Mouse (Mus musculus) limb, embryonic 14.5 days (tissue): Measurements from ENCODE around the gene Lhx6. TPM values are rescaled to one million over a fixed set of nuclear protein-coding genes. Genes with fewer than 3 reads are reported as not detected.
"Not testable (repeated sequence)": the region's sequence is repeated elsewhere in the genome, so short reads cannot be mapped to it uniquely, and the experiment has no call there.

Source experiments
- ATAC-seq: fragments of 200-750 bp; cut with Nextera tagmentation; 2 replicates; pipeline ENCODE4 v1.8.0; 2017; ENCODE audit warnings: low read depth, moderate number of reproducible peaks, moderate TSS enrichment; ENCODE audit not compliant: low FRiP score
- DNase-seq: peaks from one replicate; pipeline ENCODE4 v3.0.0-alpha.2; 2015; ENCODE audit warnings: low spot score
- H3K27ac ChIP-seq: fragments of 300-500 bp; sonication (generic); replicated peaks from 2 replicates; pipeline ENCODE4 v1.5.1; 2014; ENCODE audit warnings: low read depth, mild to moderate bottlenecking, low read length, moderate library complexity, mixed read lengths
- H3K27me3 ChIP-seq: fragments of 300-500 bp; sonication (generic); 2 replicates; pipeline ENCODE4 v1.6.1; 2014; ENCODE audit warnings: low read length, mixed read lengths; ENCODE audit not compliant: control insufficient read depth, insufficient read depth
- H3K36me3 ChIP-seq: fragments of 300-500 bp; sonication (generic); 2 replicates; pipeline ENCODE4 v1.6.1; 2014; ENCODE audit warnings: mild to moderate bottlenecking, low read length, moderate library complexity, mixed read lengths; ENCODE audit not compliant: control insufficient read depth, insufficient read depth
- H3K4me1 ChIP-seq: fragments of 300-500 bp; sonication (generic); 2 replicates; pipeline ENCODE4 v1.6.1; 2014; ENCODE audit warnings: antibody characterized with exemption, low read length, mixed read lengths; ENCODE audit not compliant: control insufficient read depth, insufficient read depth
- H3K4me2 ChIP-seq: fragments of 300-500 bp; sonication (generic); replicated peaks from 2 replicates; pipeline ENCODE4 v1.6.1; 2014; ENCODE audit warnings: low read depth, mild to moderate bottlenecking, low read length, moderate library complexity; ENCODE audit not compliant: severe bottlenecking
- H3K4me3 ChIP-seq: fragments of 300-500 bp; sonication (generic); replicated peaks from 2 replicates; pipeline ENCODE4 v1.5.1; 2014; ENCODE audit warnings: low read length
- H3K9ac ChIP-seq: fragments of 300-500 bp; sonication (generic); 2 replicates; pipeline ENCODE4 v1.6.1; 2014; ENCODE audit warnings: mild to moderate bottlenecking, low read depth, low read length, moderate library complexity; ENCODE audit not compliant: severe bottlenecking
- H3K9me3 ChIP-seq: fragments of 300-500 bp; sonication (generic); 2 replicates; pipeline ENCODE4 v1.6.1; 2016; ENCODE audit warnings: low read length; ENCODE audit not compliant: control insufficient read depth
- POLR2A ChIP-seq: fragments of 200-500 bp; IDR thresholded peaks from 2 replicates; pipeline ENCODE4 v1.8.0; 2012; ENCODE audit warnings: inconsistent platforms, mild to moderate bottlenecking, moderate library complexity, borderline replicate concordance; ENCODE audit not compliant: insufficient read depth, insufficient read length; ENCODE audit errors: extremely low read depth
- WGBS: fragments of 180-500 bp; shearing (Covaris S2); extraction: QIAGEN DNeasy Blood & Tissue Kit; methylation state at CpG from one replicate; pipeline ENCODE4 v1.1.7; 2014; 5-methylcytosine and 5-hydroxymethylcytosine counted together
- polyA plus RNA-seq, 2 experiments: library from polyadenylated mRNA; depleted of rRNA in 1 of 2; stranded (reverse) in 1 of 2; unstranded in 1 of 2; fragments of >200 nt; fragmentation: Nextera tagmentation in 1 of 2; extraction: Ambion mirVana in 1 of 2; gene quantifications; 2 replicates each; pipeline versions ENCODE4 v1.2.1 to v1.2.3; 2012 to 2014

Gene Lhx6
- polyA plus RNA-seq (2012; rRNA removed) (2.0 and 2.2 TPM in 2 replicates), polyA plus RNA-seq (2014; fragmentation: Nextera tagmentation; extraction: Ambion mirVana) (1.2 and 1.3 TPM in 2 replicates)

GRCm38 (mm10) chr2:36104956-36105741 is at the start of gene Lhx6:
Gene Lhx6 (minus strand): TSS chr2:36105408.
- H3K27me3 ChIP-seq = peaks cover 97% of the 10 kb centered on the region
- H3K9ac ChIP-seq = peak within 1 kb of the TSS; percentile 48
- peak within 1 kb of the TSS; percentile 45 for H3K4me3 ChIP-seq
- no peaks in the 10 kb centered on the region for H3K9me3 ChIP-seq
- H3K27ac ChIP-seq = no peak within 1 kb of the TSS
- no peaks in the 10 kb centered on the region for H3K36me3 ChIP-seq
- no peak for TF ChIP-seq POLR2A
- peaks cover 30% of the 10 kb centered on the region for H3K4me1 ChIP-seq
- under 1% methylated on average over 49 of the region's 58 CpGs for WGBS
- H3K4me2 ChIP-seq = peak within 1 kb of the TSS; percentile 85
- no peak for DNase-seq
- 0 out of 2 replicates have a peak, but pooled peaks have one; percentile 32 for ATAC-seq

GRCm38 (mm10) chr2:36152401-36152800 is 47.2 kb upstream of the Lhx6 start:
- not testable (repeated sequence) for H3K27ac ChIP-seq, H3K4me1 ChIP-seq, ATAC-seq, H3K4me2 ChIP-seq, H3K4me3 ChIP-seq, H3K27me3 ChIP-seq, H3K9ac ChIP-seq, DNase-seq, H3K9me3 ChIP-seq
- peaks cover 33% of the 10 kb centered on the region for H3K36me3 ChIP-seq
- WGBS = 85% methylated on average over 3 of the region's 4 CpGs

DNA sequence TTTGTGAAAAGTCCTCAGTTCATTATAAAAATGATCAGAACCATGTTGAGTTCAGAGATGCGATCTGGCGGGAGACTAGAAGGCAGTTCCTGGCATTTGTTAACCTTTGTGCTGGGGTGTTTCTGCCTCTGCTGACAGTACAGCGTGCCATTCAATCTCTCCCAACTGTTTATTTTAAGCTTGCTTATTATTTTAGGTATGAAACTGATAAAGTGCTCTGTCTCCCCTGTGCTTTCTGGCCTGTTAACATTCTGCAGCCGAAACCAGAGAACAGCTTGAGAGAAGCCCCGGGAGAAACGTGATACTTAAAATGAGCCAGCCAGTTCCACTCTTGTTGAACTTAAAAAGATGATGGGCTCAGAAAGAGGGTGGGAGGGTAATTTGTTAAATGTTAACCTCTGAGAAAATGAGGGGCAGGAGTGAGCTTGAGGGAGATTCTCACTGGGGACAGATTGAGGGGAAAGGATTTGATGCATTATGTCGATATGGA is 43.7 kb upstream of the Lhx6 start:
- no peak for TF ChIP-seq POLR2A
- Histone ChIP-seq H3K27ac (no peak overlapping the region), H3K9ac (no peak overlapping the region), H3K9me3 (no peaks in the 10 kb centered on the region), H3K4me3 (no peak overlapping the region), H3K4me2 (no peak overlapping the region), H3K4me1 (no peaks in the 10 kb centered on the region), H3K27me3 (no peaks in the 10 kb centered on the region), H3K36me3 (peaks cover 18% of the 10 kb centered on the region)
- 67% methylated on average over 7 of the region's 7 CpGs for WGBS
- ATAC-seq (no peak), DNase-seq (no peak)

GRCm38 (mm10) chr2:36139096-36139495 is 33.9 kb upstream of the Lhx6 start:
- no peak for ATAC-seq
- no peaks in the 10 kb centered on the region for H3K27me3 ChIP-seq
- TF ChIP-seq POLR2A = no peak

GRCm38 (mm10) chr2:36136300-36136941 is 31.2 kb upstream of the Lhx6 start, which contains the start of the genes Mrrf and Rbm18:
Gene Mrrf (plus strand): TSS chr2:36136389.
Gene Rbm18 (minus strand): TSS chr2:36136773.
- ATAC-seq (peak; percentile 98), DNase-seq (peak; percentile 92)
- peak within 1 kb of the TSS; percentile 70 for H3K4me2 ChIP-seq
- no peaks in the 10 kb centered on the region for H3K27me3 ChIP-seq
- peak within 1 kb of the TSS; percentile 85 for H3K9ac ChIP-seq
- H3K4me3 ChIP-seq = peak within 1 kb of the TSS; percentile 83
- peaks cover 9% of the 10 kb centered on the region for H3K4me1 ChIP-seq
- 1% methylated on average over 45 of the region's 50 CpGs for WGBS
- H3K9me3 ChIP-seq = no peaks in the 10 kb centered on the region
- TF ChIP-seq POLR2A = peak; percentile 38; the same call in 1 of the 2 replicates
- peaks cover 30% of the 10 kb centered on the region for H3K36me3 ChIP-seq
- peak within 1 kb of the TSS; percentile 88 for H3K27ac ChIP-seq

More at GRCm38 (mm10) chr2:36139096-36139495, 33.9 kb upstream of the Lhx6 start:
- Histone ChIP-seq H3K4me1 (peaks cover 9% of the 10 kb centered on the region), H3K9me3 (no peaks in the 10 kb centered on the region), H3K4me3 (no peak overlapping the region), H3K9ac (no peak overlapping the region), H3K27ac (no peak overlapping the region), H3K4me2 (no peak overlapping the region), H3K36me3 (peaks cover 11% of the 10 kb centered on the region)
- WGBS = 62% methylated on average over 2 of the region's 2 CpGs
- no peak for DNase-seq
